Mouse (Mus musculus): Measurements from ENCODE around the gene Zbtb46. TPM values are rescaled to one million over a fixed set of nuclear protein-coding genes. Genes with fewer than 3 reads are reported as not detected.

The Zbtb46 gene
- total RNA-seq, 2 experiments from 2014 or later: 5.3 to 5.7 TPM

- intact Hi-C loops (cut with DNase I; ENCODE audit: low total_unique reads): no loop called here
- DNase-seq: no peak
Observed at GRCm38 (mm10) chr2:181472256-181472827, 13.1 kb upstream of the Zbtb46 start.

GRCm38 (mm10) chr2:181471246-181471645 is 12.0 kb upstream of the Zbtb46 start:
- intact Hi-C loops (cut with DNase I; ENCODE audit: low total_unique reads): no loop called here
- peak; percentile 64 for DNase-seq

- no peak for DNase-seq
- intact Hi-C loops (cut with DNase I; ENCODE audit: low total_unique reads): no loop called here
Observed at GRCm38 (mm10) chr2:181470285-181470684, 11.1 kb upstream of the Zbtb46 start.

GRCm38 (mm10) chr2:181465423-181465822 is 6.2 kb upstream of the Zbtb46 start:
- intact Hi-C loops (cut with DNase I; ENCODE audit: low total_unique reads): no loop called here

GRCm38 (mm10) chr2:181463008-181463738 is 3.9 kb upstream of the Zbtb46 start:
- intact Hi-C loops (cut with DNase I; ENCODE audit: low total_unique reads): no loop called here
- DNase-seq: peak; percentile 47

More at GRCm38 (mm10) chr2:181465423-181465822, 6.2 kb upstream of the Zbtb46 start:
- DNase-seq: no peak

GRCm38 (mm10) chr2:181462604-181463003 is 3.4 kb upstream of the Zbtb46 start:
- intact Hi-C loops (cut with DNase I; ENCODE audit: low total_unique reads): no loop called here
- DNase-seq: no peak

- no peak for DNase-seq
- intact Hi-C loops (cut with DNase I; ENCODE audit: low total_unique reads): no loop called here
Observed at GRCm38 (mm10) chr2:181461536-181462100, 2.4 kb upstream of the Zbtb46 start.

GRCm38 (mm10) chr2:181459673-181460621 is 721 bp upstream of the Zbtb46 start:
- peak; percentile 78 for DNase-seq
- intact Hi-C loops (cut with DNase I; ENCODE audit: low total_unique reads): no loop called here

GRCm38 (mm10) chr2:181458411-181459152 is 644 bp downstream of the Zbtb46 start:
- intact Hi-C loops (cut with DNase I; ENCODE audit: low total_unique reads): no loop called here
- DNase-seq: peak; percentile 47

- intact Hi-C loops (cut with DNase I; ENCODE audit: low total_unique reads): no loop called here
- DNase-seq: no peak
Observed at GRCm38 (mm10) chr2:181457831-181458230, 1.4 kb downstream of the Zbtb46 start.

GRCm38 (mm10) chr2:181455899-181456298 is 3.3 kb downstream of the Zbtb46 start:
- intact Hi-C loops (cut with DNase I; ENCODE audit: low total_unique reads): no loop called here
- no peak for DNase-seq

- intact Hi-C loops (cut with DNase I; ENCODE audit: low total_unique reads): no loop called here
- no peak for DNase-seq
Observed at GRCm38 (mm10) chr2:181453274-181453673, 6.0 kb downstream of the Zbtb46 start.

GRCm38 (mm10) chr2:181452181-181452580 is 7.0 kb downstream of the Zbtb46 start:
- no peak for DNase-seq
- intact Hi-C loops (cut with DNase I; ENCODE audit: low total_unique reads): no loop called here

- intact Hi-C loops (cut with DNase I; ENCODE audit: low total_unique reads): no loop called here
- no peak for DNase-seq
Observed at GRCm38 (mm10) chr2:181443016-181443415, 16.2 kb downstream of the Zbtb46 start.

GRCm38 (mm10) chr2:181438176-181438575 is 21.1 kb downstream of the Zbtb46 start:
- DNase-seq: no peak
- intact Hi-C loops (cut with DNase I; ENCODE audit: low total_unique reads): no loop called here

GRCm38 (mm10) chr2:181436246-181436645 is 23.0 kb downstream of the Zbtb46 start:
- intact Hi-C loops (cut with DNase I; ENCODE audit: low total_unique reads): no loop called here
- DNase-seq: no peak

GRCm38 (mm10) chr2:181423834-181424233 is 35.4 kb downstream of the Zbtb46 start:
- intact Hi-C loops (cut with DNase I; ENCODE audit: low total_unique reads): no loop called here
- DNase-seq: no peak

GRCm38 (mm10) chr2:181420903-181421638 is 38.2 kb downstream of the Zbtb46 start:
- no peak for DNase-seq
- intact Hi-C loops (cut with DNase I; ENCODE audit: low total_unique reads): no loop called here

GRCm38 (mm10) chr2:181420426-181420825 is 38.8 kb downstream of the Zbtb46 start:
- DNase-seq: no peak
- intact Hi-C loops (cut with DNase I; ENCODE audit: low total_unique reads): no loop called here

All from gastrocnemius, postnatal 14 days (tissue).